Mouse (Mus musculus) lung, adult 2 months (tissue): ENCODE results near the gene Gm26661.

Experiments used
- CTCF ChIP-seq: fragments of 200-500 bp; IDR thresholded peaks from 2 replicates; pipeline ENCODE4 v1.5.1; 2011; ENCODE audit warnings: mild to moderate bottlenecking, low read length, control low read depth; ENCODE audit not compliant: insufficient read depth
- POLR2A ChIP-seq: fragments of 200-500 bp; IDR thresholded peaks from 2 replicates; pipeline ENCODE4 v1.6.1; 2011; ENCODE audit warnings: low read depth, mild to moderate bottlenecking, control low read depth, low read length, borderline replicate concordance; ENCODE audit errors: extremely low read depth

- TF ChIP-seq CTCF = no peak
- TF ChIP-seq POLR2A = no peak
Measured at GRCm38 (mm10) chr14:7832440-7832783, 41.0 kb downstream of the Gm26661 start.
